Mouse (Mus musculus) liver, embryonic 14.5 days (tissue): Measurements from ENCODE around the gene Dmgdh. TPM values are rescaled to one million over a fixed set of nuclear protein-coding genes. Genes with fewer than 3 reads are reported as not detected.

Experiments used
- ATAC-seq: fragments of 200-750 bp; cut with Nextera tagmentation; 2 replicates; pipeline ENCODE4 v1.8.0; 2017; ENCODE audit warnings: moderate number of reproducible peaks, mild to moderate bottlenecking, moderate library complexity; ENCODE audit not compliant: insufficient read depth
- DNase-seq, 3 experiments: peaks; one replicate each; pipeline ENCODE4 v3.0.0-alpha.2; 2012 to 2013; ENCODE audit warnings: low read depth in 3 of 3, low spot score in 3 of 3
- H3K27ac ChIP-seq: fragments of 300-500 bp; sonication (generic); 2 replicates; pipeline ENCODE4 v1.5.1; 2014; ENCODE audit warnings: moderate library complexity, mild to moderate bottlenecking, control low read depth, inconsistent platforms
- H3K27me3 ChIP-seq: fragments of 300-500 bp; sonication (generic); 2 replicates; pipeline ENCODE4 v1.6.1; 2014; ENCODE audit warnings: mild to moderate bottlenecking, low read length, moderate library complexity; ENCODE audit not compliant: control insufficient read depth, insufficient read depth
- H3K36me3 ChIP-seq: fragments of 300-500 bp; sonication (generic); replicated peaks from 2 replicates; pipeline ENCODE4 v1.6.1; 2014; ENCODE audit warnings: low read depth; ENCODE audit not compliant: control insufficient read depth, insufficient read depth
- H3K4me1 ChIP-seq, 2 experiments: fragments of 200-500 bp in 1 of 2; fragments of 300-500 bp in 1 of 2; sonication (generic) in 1 of 2; replicated peaks; 2 replicates each; pipeline ENCODE4 v1.6.1; 2012 to 2014; ENCODE audit warnings: antibody characterized with exemption in 1 of 2, inconsistent platforms in 1 of 2, low read length in 1 of 2; ENCODE audit not compliant: control insufficient read depth in 2 of 2, insufficient read depth in 2 of 2
- H3K4me2 ChIP-seq: fragments of 300-500 bp; sonication (generic); 2 replicates; pipeline ENCODE4 v1.6.1; 2014; ENCODE audit warnings: low read depth, mild to moderate bottlenecking, control low read depth, moderate library complexity
- H3K4me3 ChIP-seq, 2 experiments: fragments of 200-500 bp in 1 of 2; fragments of 300-500 bp in 1 of 2; sonication (generic) in 1 of 2; 2 replicates each; pipeline ENCODE4 v1.5.1; 2012 to 2014; ENCODE audit warnings: low read depth in 2 of 2, low read length in 2 of 2, mild to moderate bottlenecking in 2 of 2, control low read depth in 1 of 2, inconsistent platforms in 1 of 2, moderate library complexity in 1 of 2; ENCODE audit not compliant: insufficient read depth in 1 of 2
- H3K9ac ChIP-seq: fragments of 300-500 bp; sonication (generic); replicated peaks from 2 replicates; pipeline ENCODE4 v1.6.1; 2014; ENCODE audit warnings: mild to moderate bottlenecking, control low read depth, moderate library complexity
- H3K9me3 ChIP-seq: fragments of 300-500 bp; sonication (generic); 2 replicates; pipeline ENCODE4 v1.6.1; 2016; ENCODE audit warnings: low read length, mixed read lengths; ENCODE audit not compliant: control insufficient read depth
- CTCF ChIP-seq: IDR thresholded peaks from 2 replicates; pipeline ENCODE4 v1.5.1; 2016; ENCODE audit warnings: antibody characterized with exemption, low read depth, control low read depth
- EP300 ChIP-seq: IDR thresholded peaks from 2 replicates; pipeline ENCODE4 v1.6.1; 2016; ENCODE audit warnings: antibody characterized with exemption, low read depth
- WGBS: fragments of 180-500 bp; shearing (Covaris S2); extraction: QIAGEN DNeasy Blood & Tissue Kit; methylation state at CpG from one replicate; pipeline ENCODE4 v1.1.7; 2014; ENCODE audit not compliant: insufficient replicate concordance; 5-methylcytosine and 5-hydroxymethylcytosine counted together
- polyA plus RNA-seq, 2 experiments: library from polyadenylated mRNA; depleted of rRNA in 1 of 2; stranded (reverse) in 1 of 2; unstranded in 1 of 2; fragments of >200 nt; fragmentation: Nextera tagmentation in 1 of 2; extraction: Ambion mirVana in 1 of 2; gene quantifications; 2 replicates each; pipeline versions ENCODE4 v1.2.1 to v1.2.3; 2012 to 2014

The Dmgdh gene
- polyA plus RNA-seq, 2 experiments = 9.7 to 12.0 TPM

- no peaks in the 10 kb centered on the region; a peak in 1 of 4 replicates for H3K4me1 ChIP-seq
- no peak overlapping the region for H3K9ac ChIP-seq
- WGBS = 55% methylated on average over 4 of the region's 4 CpGs
- no peaks in the 10 kb centered on the region for H3K27me3 ChIP-seq
- no peak overlapping the region for H3K27ac ChIP-seq
- TF ChIP-seq EP300 (no peak), CTCF (no peak)
- no peak overlapping the region for H3K4me3 ChIP-seq
- ATAC-seq (no peak), DNase-seq (no peak)
- H3K9me3 ChIP-seq = no peaks in the 10 kb centered on the region
- no peaks in the 10 kb centered on the region for H3K36me3 ChIP-seq
- H3K4me2 ChIP-seq = no peak overlapping the region
Observed at GRCm38 (mm10) chr13:93705697-93706096, 31.5 kb downstream of the Dmgdh start.

GRCm38 (mm10) chr13:93707271-93707670 is 33.0 kb downstream of the Dmgdh start:
- no peaks in the 10 kb centered on the region for H3K27me3 ChIP-seq
- no peaks in the 10 kb centered on the region for H3K9me3 ChIP-seq
- no peak for ATAC-seq
- no peak overlapping the region for H3K9ac ChIP-seq
- H3K4me2 ChIP-seq = no peak overlapping the region
- H3K4me3 ChIP-seq = no peak overlapping the region
- no peak for DNase-seq
- 54% methylated on average over 4 of the region's 4 CpGs for WGBS
- no peaks in the 10 kb centered on the region for H3K36me3 ChIP-seq
- H3K4me1 ChIP-seq = peaks cover 0 to 1% of the 10 kb centered on the region in 2 experiments; a peak in 1 of 4 replicates
- TF ChIP-seq EP300 = no peak
- TF ChIP-seq CTCF = no peak
- H3K27ac ChIP-seq = no peak overlapping the region

- Histone ChIP-seq H3K9me3 (no peaks in the 10 kb centered on the region), H3K4me2 (no peak overlapping the region), H3K27me3 (no peaks in the 10 kb centered on the region), H3K36me3 (no peaks in the 10 kb centered on the region), H3K4me3 (no peak overlapping the region), H3K4me1 (peaks cover 0 to 1% of the 10 kb centered on the region in 2 experiments; a peak in 1 of 4 replicates), H3K27ac (no peak overlapping the region), H3K9ac (no peak overlapping the region)
- DNase-seq (no peak), ATAC-seq (no peak)
- WGBS = 72% methylated on average over 4 of the region's 4 CpGs
- no peak for TF ChIP-seq CTCF
- TF ChIP-seq EP300 = no peak
Observed at GRCm38 (mm10) chr13:93710325-93710724, 36.1 kb downstream of the Dmgdh start.

- TF ChIP-seq EP300 = no peak
- no peaks in the 10 kb centered on the region for H3K36me3 ChIP-seq
- H3K4me1 ChIP-seq = 0 out of 4 replicates have a peak, but pooled peaks cover 0 to 1% of the 10 kb centered on the region in 2 experiments
- DNase-seq (peak in 2 of 3 experiments; percentile 11 to 31), ATAC-seq (peak; percentile 45; the same call in 1 of the 2 replicates)
- 60% methylated on average over 4 of the region's 4 CpGs for WGBS
- H3K27me3 ChIP-seq = no peaks in the 10 kb centered on the region
- no peak overlapping the region for H3K9ac ChIP-seq
- no peaks in the 10 kb centered on the region for H3K9me3 ChIP-seq
- H3K4me2 ChIP-seq = no peak overlapping the region
- no peak overlapping the region for H3K4me3 ChIP-seq
- no peak overlapping the region for H3K27ac ChIP-seq
Observed at GRCm38 (mm10) chr13:93711226-93711625, 37.0 kb downstream of the Dmgdh start.

GRCm38 (mm10) chr13:93712362-93712761 is 38.1 kb downstream of the Dmgdh start:
- ATAC-seq = no peak
- no peak overlapping the region for H3K27ac ChIP-seq

More at GRCm38 (mm10) chr13:93712362-93712761, 38.1 kb downstream of the Dmgdh start:
- no peak for TF ChIP-seq CTCF
- TF ChIP-seq EP300 = no peak
- no peak overlapping the region for H3K9ac ChIP-seq
- no peaks in the 10 kb centered on the region for H3K36me3 ChIP-seq
- H3K4me3 ChIP-seq = no peak overlapping the region
- no peaks in the 10 kb centered on the region for H3K9me3 ChIP-seq
- WGBS = 65% methylated on average over 4 of the region's 4 CpGs
- no peak for DNase-seq
- no peak overlapping the region for H3K4me2 ChIP-seq
- H3K27me3 ChIP-seq = no peaks in the 10 kb centered on the region
- 0 out of 4 replicates have a peak, but pooled peaks cover 0 to 1% of the 10 kb centered on the region in 2 experiments for H3K4me1 ChIP-seq
